Mouse (Mus musculus) heart, embryonic 11.5 days (tissue): ENCODE measurements at regions not wholly inside any gene's neighbourhood (a gene's known extent, or its start where the extent isn't known, plus 50 kb on each side); places are given as distances from the start of the nearest gene placed in this dataset.

ENCODE experiments used
- ATAC-seq: fragments of 200-750 bp; cut with Nextera tagmentation; replicated peaks from 2 replicates; pipeline ENCODE4 v1.8.0; 2017; ENCODE audit warnings: moderate library complexity; ENCODE audit not compliant: insufficient number of reproducible peaks, low FRiP score, low TSS enrichment
- H3K27ac ChIP-seq: fragments of 300-500 bp; sonication (generic); 2 replicates; pipeline ENCODE4 v1.5.1; 2014; ENCODE audit warnings: mild to moderate bottlenecking, low read depth, low read length
- H3K27me3 ChIP-seq: fragments of 300-500 bp; sonication (generic); 2 replicates; pipeline ENCODE4 v1.6.1; 2014; ENCODE audit warnings: mild to moderate bottlenecking, low read length, mixed read lengths; ENCODE audit not compliant: control insufficient read depth, insufficient read depth
- H3K36me3 ChIP-seq: fragments of 300-500 bp; sonication (generic); 2 replicates; pipeline ENCODE4 v1.6.1; 2014; ENCODE audit warnings: mild to moderate bottlenecking, low read length, moderate library complexity, mixed read lengths; ENCODE audit not compliant: control insufficient read depth, insufficient read depth
- H3K4me1 ChIP-seq: fragments of 300-500 bp; sonication (generic); 2 replicates; pipeline ENCODE4 v1.6.1; 2014; ENCODE audit warnings: low read length; ENCODE audit not compliant: control insufficient read depth, insufficient read depth
- H3K4me2 ChIP-seq: fragments of 300-500 bp; sonication (generic); 2 replicates; pipeline ENCODE4 v1.6.1; 2014; ENCODE audit warnings: mild to moderate bottlenecking, moderate library complexity
- H3K4me3 ChIP-seq: fragments of 300-500 bp; sonication (generic); 2 replicates; pipeline ENCODE4 v1.5.1; 2014; ENCODE audit warnings: low read depth, low read length
- H3K9ac ChIP-seq: fragments of 300-500 bp; sonication (generic); 2 replicates; pipeline ENCODE4 v1.6.1; 2014; ENCODE audit warnings: mild to moderate bottlenecking, low read depth, low read length, moderate library complexity
- H3K9me3 ChIP-seq: fragments of 300-500 bp; sonication (generic); replicated peaks from 2 replicates; pipeline ENCODE4 v1.6.1; 2016; ENCODE audit warnings: low read length; ENCODE audit not compliant: control insufficient read depth
- WGBS: fragments of 180-500 bp; shearing (Covaris S2); extraction: QIAGEN DNeasy Blood & Tissue Kit; methylation state at CpG from one replicate; pipeline ENCODE4 v1.1.7; 2014; ENCODE audit not compliant: insufficient replicate concordance; 5-methylcytosine and 5-hydroxymethylcytosine counted together

DNA sequence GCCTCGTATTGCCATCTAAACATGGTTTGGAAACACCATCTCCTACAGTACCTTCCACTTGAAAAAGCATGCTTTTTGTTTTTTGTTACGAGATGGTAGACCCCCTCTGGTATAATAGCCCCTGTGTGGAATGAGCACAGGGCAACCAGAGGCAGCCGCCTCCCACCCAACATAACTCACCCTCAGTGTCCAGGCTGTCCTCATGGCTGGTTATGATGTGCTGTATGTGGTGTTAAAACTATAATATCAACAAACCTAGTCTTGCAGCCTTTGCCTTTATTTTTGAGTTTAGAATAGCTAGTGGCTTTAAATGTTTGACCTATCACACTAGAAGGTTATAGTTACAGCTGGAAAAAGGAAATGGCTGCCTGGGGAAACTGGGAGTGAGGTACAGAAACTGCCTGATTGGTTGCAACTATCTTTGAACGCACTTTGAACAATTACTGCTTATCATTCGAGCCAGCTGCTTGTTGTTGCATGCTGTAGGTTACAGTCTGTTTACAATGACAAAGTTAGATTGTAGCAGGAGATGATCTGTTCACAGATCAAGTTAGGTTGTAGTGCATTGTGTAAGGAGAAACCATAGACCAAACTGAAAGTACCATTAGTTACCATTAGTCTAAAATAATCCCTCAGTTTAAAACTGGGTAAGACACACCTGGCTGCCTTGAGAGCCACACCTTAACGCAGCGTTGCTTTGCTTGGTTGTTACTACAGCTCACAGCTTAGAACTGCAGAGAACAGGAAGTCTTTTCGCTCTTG, 414.8 kb downstream of the Klf5 start:
- Histone ChIP-seq H3K4me1 (no peaks in the 10 kb centered on the region), H3K4me2 (no peak overlapping the region), H3K27ac (no peak overlapping the region), H3K27me3 (no peaks in the 10 kb centered on the region), H3K4me3 (no peak overlapping the region), H3K9ac (no peak overlapping the region), H3K36me3 (no peaks in the 10 kb centered on the region), H3K9me3 (no peaks in the 10 kb centered on the region)
- 73% methylated on average over 8 of the region's 8 CpGs for WGBS
- ATAC-seq = no peak

DNA sequence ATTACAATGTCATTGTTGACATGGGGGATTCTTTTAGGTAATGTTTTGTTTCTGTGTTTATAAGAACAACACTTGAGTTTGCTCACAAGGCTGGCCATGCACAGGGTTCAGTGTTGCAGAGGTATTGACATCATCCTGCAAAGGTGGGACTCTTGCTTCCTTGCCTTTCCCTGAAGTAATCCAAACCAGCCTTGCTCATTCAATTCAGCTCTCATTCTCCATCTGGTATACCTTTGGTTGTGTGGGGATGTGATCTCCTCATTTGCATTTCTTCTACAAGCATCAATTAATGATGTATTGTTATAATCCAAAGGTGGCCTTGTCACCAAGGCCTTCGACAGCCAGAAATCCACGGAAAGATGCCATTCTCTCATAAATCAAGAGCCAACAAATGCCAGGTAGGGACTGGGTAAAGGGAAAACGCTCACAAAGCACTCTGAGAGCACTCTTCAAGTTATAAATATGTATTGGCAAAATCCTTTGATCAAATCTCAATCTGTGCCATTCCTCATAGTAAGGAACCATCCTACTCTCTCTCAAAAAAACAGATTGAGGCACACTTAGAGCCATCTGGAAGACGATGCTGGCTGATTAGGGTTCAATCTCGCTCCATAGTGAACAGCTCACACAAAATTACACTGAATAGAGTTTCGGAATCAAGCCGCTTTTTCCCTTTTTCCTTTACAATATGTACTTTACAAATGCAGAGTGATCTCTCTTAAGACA, 435.1 kb downstream of the Klf5 start:
- H3K27me3 ChIP-seq = no peaks in the 10 kb centered on the region
- no peak overlapping the region for H3K4me2 ChIP-seq
- H3K9me3 ChIP-seq = no peaks in the 10 kb centered on the region
- no peak for ATAC-seq
- no peak overlapping the region for H3K27ac ChIP-seq
- 87% methylated on average over 7 of the region's 7 CpGs for WGBS
- H3K36me3 ChIP-seq = no peaks in the 10 kb centered on the region
- no peak overlapping the region for H3K4me3 ChIP-seq
- H3K4me1 ChIP-seq = no peaks in the 10 kb centered on the region
- no peak overlapping the region for H3K9ac ChIP-seq

DNA sequence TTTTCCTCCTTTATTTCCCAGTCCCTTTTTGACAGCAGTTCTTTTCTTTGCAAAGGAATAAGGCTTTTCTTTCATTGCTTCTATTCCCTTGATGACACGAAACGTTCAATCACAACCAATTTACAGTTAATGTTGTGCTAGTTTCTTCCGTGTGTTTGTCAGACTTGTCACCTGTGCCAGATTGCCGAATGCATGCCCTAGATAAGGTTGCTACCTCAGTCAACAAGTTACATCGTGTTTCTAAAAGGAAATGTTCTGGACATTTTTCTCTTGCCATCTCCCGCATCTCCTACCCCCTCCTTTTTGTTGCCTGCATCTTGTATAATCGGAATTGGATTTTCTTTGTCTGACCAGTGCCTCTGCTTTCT, 435.7 kb downstream of the Klf5 start:
- H3K27me3 ChIP-seq = no peaks in the 10 kb centered on the region
- no peaks in the 10 kb centered on the region for H3K9me3 ChIP-seq
- H3K27ac ChIP-seq = no peak overlapping the region
- 74% methylated on average over 7 of the region's 7 CpGs for WGBS
- no peaks in the 10 kb centered on the region for H3K36me3 ChIP-seq
- H3K9ac ChIP-seq = no peak overlapping the region
- no peak for ATAC-seq
- no peaks in the 10 kb centered on the region for H3K4me1 ChIP-seq
- no peak overlapping the region for H3K4me3 ChIP-seq
- no peak overlapping the region for H3K4me2 ChIP-seq

DNA sequence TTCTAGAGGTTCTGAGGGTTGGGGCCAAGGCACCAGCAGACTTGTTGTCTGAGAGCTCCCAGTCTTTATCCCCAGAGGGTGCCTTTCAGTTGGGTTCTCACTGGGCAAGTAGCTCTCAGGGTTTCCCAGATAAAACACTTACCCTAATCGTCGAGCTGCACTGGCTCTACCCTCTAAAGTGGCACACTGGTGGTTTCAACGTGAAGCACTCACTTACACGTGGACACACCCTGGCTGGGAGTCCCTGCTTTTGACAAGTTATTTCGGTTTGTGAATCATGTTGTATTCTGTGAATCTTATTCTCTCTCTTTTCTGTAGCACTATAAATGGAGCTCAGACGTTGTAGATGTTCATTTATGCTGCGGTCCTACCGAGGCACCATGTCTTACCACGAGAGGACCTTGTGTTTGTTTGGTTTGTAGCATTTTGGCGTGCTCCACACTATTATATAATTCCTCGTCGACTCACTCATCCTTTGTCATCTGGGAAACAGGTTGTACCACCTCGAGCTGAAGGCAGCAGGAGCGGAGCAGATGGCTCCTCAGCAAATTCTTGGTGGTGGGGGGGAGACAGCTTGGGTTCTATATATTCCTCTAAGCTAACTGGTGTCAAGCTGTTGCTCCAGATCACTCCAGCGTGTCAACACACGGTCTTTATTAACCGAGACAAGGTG, 445.3 kb downstream of the Klf5 start:
- Histone ChIP-seq H3K9ac (no peak overlapping the region), H3K36me3 (no peaks in the 10 kb centered on the region), H3K9me3 (no peaks in the 10 kb centered on the region), H3K27ac (no peak overlapping the region), H3K27me3 (no peaks in the 10 kb centered on the region), H3K4me3 (no peak overlapping the region), H3K4me2 (no peak overlapping the region), H3K4me1 (no peaks in the 10 kb centered on the region; the same call in 1 of the 2 replicates)
- no peak for ATAC-seq
- 67% methylated on average over 17 of the region's 17 CpGs for WGBS

DNA sequence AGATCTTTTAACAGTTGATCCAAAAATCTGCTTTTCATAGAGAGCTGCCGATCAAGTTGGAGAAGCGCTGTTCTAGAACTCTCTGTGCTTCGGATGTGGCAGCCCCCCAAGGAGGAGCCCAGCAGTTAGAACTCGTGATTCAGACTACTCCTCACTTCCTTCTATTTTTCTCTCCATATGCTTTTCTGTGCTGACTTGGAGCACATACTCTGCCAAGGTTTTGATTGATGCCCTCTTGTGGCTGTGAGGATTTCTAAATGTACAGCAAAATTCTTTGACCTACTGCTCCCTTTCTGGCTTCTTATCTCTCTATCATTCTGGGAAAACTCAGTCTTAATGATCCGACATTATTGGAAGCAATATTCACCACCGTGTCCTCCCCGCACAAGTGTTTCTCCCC, 446.7 kb downstream of the Klf5 start:
- Histone ChIP-seq H3K4me1 (no peaks in the 10 kb centered on the region; the same call in 1 of the 2 replicates), H3K9ac (no peak overlapping the region), H3K4me2 (no peak overlapping the region), H3K27ac (no peak overlapping the region), H3K9me3 (no peaks in the 10 kb centered on the region), H3K4me3 (no peak overlapping the region), H3K36me3 (no peaks in the 10 kb centered on the region), H3K27me3 (no peaks in the 10 kb centered on the region)
- no peak for ATAC-seq
- 74% methylated on average over 7 of the region's 7 CpGs for WGBS

DNA sequence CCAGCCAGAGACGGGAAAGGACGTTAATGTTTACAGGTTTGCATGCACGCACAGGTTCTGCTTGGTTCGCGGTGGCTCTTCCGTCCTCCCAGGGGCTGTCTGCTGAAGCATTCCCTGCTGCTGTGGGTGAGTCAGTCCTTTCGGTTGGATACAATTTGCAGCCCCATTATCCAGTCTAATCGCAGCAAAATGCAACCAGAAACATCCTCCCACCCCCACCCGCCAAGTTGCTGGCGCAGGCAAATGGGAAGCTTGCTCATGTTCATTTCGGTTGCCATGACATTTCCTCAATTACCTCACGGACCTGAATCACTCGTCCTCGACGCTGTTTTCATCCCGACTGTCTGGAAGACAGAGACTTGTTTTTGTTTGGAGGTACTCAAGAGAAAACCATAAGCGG, 449.7 kb downstream of the Klf5 start:
- Histone ChIP-seq H3K27me3 (no peaks in the 10 kb centered on the region), H3K9me3 (no peaks in the 10 kb centered on the region), H3K4me3 (no peak overlapping the region), H3K36me3 (no peaks in the 10 kb centered on the region), H3K4me2 (no peak overlapping the region), H3K27ac (no peak overlapping the region), H3K4me1 (no peaks in the 10 kb centered on the region; the same call in 1 of the 2 replicates), H3K9ac (no peak overlapping the region)
- 84% methylated on average over 17 of the region's 17 CpGs for WGBS
- no peak for ATAC-seq

DNA sequence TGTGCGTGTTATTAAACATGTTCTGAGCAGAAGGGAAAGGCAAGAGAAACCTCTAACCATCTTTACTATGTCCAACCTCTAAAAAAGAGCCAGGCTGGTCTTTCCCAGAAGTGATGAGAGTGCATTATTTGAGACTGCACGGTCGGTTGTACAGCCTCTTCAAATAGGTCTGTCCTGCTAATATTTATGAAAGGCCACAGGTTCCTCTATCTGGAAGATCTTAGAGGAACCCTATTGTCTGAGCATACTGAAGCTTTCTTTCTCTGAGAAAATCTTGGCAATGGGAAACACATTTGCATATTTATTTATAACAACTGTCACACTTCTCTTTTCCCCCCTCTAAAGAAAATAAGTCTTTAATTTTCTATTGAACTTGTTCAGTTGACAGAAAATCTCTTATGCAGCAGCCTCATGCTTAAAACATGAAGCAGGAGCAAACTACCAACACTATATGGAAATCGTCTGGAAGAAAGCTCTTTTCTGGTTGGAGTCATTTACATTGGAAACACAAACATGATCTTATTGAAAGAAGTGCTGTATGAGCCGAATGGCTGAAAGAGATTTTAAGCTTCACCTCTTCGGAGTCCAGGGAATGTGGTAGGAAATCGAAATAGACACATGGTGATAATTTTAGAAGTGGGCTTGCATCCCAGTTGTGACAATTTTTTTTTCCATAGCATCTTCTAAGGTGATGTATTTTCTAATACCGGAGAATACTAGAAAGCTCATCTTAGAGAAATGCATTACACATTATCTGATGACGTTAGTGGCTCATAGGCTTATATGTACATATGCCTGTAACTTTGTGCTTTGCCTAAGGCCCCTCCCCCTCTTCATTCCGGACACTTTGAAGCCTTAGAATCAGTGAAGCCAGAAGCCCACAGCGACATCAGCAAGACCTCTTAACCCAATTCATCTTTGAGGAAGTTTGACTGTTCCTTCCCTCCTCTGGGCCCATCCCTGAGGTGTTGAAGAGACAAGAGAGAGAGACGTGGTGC, 451.1 kb downstream of the Klf5 start:
- ATAC-seq = no peak
- Histone ChIP-seq H3K4me3 (no peak overlapping the region), H3K27me3 (no peaks in the 10 kb centered on the region), H3K9me3 (no peaks in the 10 kb centered on the region), H3K4me2 (no peak overlapping the region), H3K36me3 (no peaks in the 10 kb centered on the region), H3K9ac (no peak overlapping the region), H3K4me1 (no peaks in the 10 kb centered on the region), H3K27ac (no peak overlapping the region)
- WGBS = 69% methylated on average over 12 of the region's 12 CpGs

DNA sequence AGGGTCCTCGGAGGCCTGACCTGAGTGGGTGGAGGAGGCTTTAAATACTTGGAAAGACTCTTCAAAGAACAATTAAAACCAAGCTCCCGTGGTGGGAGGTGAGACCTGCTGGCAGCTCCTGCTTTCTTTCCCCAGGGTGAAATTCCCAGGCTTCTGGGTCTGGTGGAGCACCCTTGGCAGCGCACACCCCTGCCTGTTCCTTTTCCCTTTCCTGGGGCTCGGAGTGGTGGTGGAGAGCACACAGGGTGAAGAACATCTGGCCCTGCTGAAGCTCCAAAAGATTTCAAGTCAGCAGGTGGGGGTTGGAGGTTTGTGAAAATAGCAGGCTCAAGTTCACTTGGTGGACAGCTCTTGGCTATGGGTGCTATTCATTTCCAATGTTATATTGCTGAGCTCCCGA, 459.6 kb downstream of the Klf5 start:
- H3K4me2 ChIP-seq = no peak overlapping the region
- no peaks in the 10 kb centered on the region for H3K36me3 ChIP-seq
- peak overlapping the region; percentile 10; the same call in 1 of the 2 replicates for H3K9ac ChIP-seq
- no peak for ATAC-seq
- no peak overlapping the region for H3K27ac ChIP-seq
- H3K4me1 ChIP-seq = peaks cover 3% of the 10 kb centered on the region; the same call in 1 of the 2 replicates
- H3K27me3 ChIP-seq = no peaks in the 10 kb centered on the region
- 53% methylated on average over 5 of the region's 5 CpGs for WGBS
- H3K9me3 ChIP-seq = no peaks in the 10 kb centered on the region
- H3K4me3 ChIP-seq = no peak overlapping the region
